Mouse (Mus musculus) retina, postnatal 1 day (tissue): Measurements from ENCODE around the gene Olfr943.

Experiments used
- DNase-seq: peaks from one replicate; pipeline ENCODE4 v3.0.0-alpha.2; 2012

Olfr943 gene

GRCm38 (mm10) chr9:39166004-39166403, at the start of gene Olfr943:
TSS of gene Olfr943 (plus strand) at chr9:39166304.
- DNase-seq, result no peak

GRCm38 (mm10) chr9:39127326-39127725, 38.8 kb upstream of the Olfr943 start:
- DNase-seq, result no peak

GRCm38 (mm10) chr9:39127831-39128230, 38.3 kb upstream of the Olfr943 start, which contains the start of gene Olfr27:
TSS of gene Olfr27 (plus strand) at chr9:39128131.
- DNase-seq, result no peak

GRCm38 (mm10) chr9:39152401-39152800, 13.7 kb upstream of the Olfr943 start:
- no peak for DNase-seq

- DNase-seq, result no peak
These were observed 35.5 kb downstream of the Olfr943 start, which contains the start of gene Olfr944 for GRCm38 (mm10) chr9:39201620-39202019. TSS of gene Olfr944 (plus strand) at chr9:39201920.
